Mouse (Mus musculus): ENCODE results near the gene Cdc20b. TPM values are rescaled to one million over a fixed set of nuclear protein-coding genes. Genes with fewer than 3 reads are reported as not detected.

The Cdc20b gene
- polyA plus RNA-seq, 1 experiment = not detected

DNA sequence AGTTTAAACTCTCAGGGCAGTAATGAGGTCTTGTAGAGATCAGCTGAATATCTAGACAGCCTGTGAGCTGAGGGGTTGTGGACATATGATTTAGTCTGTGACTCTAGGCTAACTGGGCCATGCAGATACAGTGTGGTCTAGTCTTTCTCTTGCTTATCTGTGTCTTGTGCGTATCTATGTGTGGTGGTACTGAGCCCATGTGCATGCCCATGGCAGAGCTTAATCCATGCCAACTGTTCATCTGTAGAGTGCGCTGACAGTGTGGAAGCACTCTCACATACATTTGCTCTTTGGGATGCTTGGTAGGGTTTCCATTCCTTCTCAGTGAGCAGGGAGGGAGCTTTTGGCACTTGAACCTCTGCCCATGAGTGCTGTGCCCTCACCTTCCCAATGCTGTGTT, 13.4 kb upstream of the Cdc20b start:
- 76% methylated on average over 2 of the region's 2 CpGs for whole genome bisulfite sequencing
- Histone ChIP-seq H3K27ac (ENCODE audit: control insufficient read depth, insufficient read depth, low read depth, low read length, poor library complexity) (no peak overlapping the region), H3K4me3 (replicated peaks; ENCODE audit: control insufficient read depth, low read depth, low read length) (no peak overlapping the region), H3K4me1 (ENCODE audit: control insufficient read depth, insufficient read depth, low read length) (no peaks in the 10 kb centered on the region; the same call in none of the 2 replicates)
- TF ChIP-seq CTCF (IDR thresholded peaks at IDR 0.05; ENCODE audit: control insufficient read depth, insufficient read depth, low read length) (no peak), POLR2A (IDR thresholded peaks at IDR 0.05; ENCODE audit: borderline replicate concordance, control insufficient read depth, low read depth, low read length) (no peak)

DNA sequence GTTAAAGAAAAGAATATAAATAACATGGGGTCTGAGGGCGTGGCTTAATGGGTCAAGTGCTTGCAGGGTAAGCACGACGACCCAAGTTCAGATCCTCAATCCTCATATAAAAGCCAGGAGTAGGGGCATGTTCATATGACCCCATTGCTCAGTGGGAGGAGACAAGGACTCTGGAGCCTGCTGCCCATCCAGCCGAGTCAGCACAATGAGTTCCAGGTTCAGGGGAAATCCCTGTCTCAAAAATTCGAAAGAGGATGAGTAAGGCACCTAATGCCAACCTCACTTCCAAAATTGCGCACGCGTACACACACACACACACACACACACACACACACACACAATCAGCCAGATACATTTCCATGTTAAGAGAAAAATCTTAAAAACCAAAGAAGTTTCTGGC, 12.4 kb upstream of the Cdc20b start:
- H3K27ac ChIP-seq (ENCODE audit: control insufficient read depth, insufficient read depth, low read depth, low read length, poor library complexity) = no peak overlapping the region
- 71% methylated on average over 8 of the region's 8 CpGs for WGBS
- H3K4me1 ChIP-seq (ENCODE audit: control insufficient read depth, insufficient read depth, low read length) = no peaks in the 10 kb centered on the region; the same call in none of the 2 replicates
- TF ChIP-seq CTCF (IDR thresholded peaks at IDR 0.05; ENCODE audit: control insufficient read depth, insufficient read depth, low read length) (no peak), POLR2A (IDR thresholded peaks at IDR 0.05; ENCODE audit: borderline replicate concordance, control insufficient read depth, low read depth, low read length) (no peak)
- H3K4me3 ChIP-seq (replicated peaks; ENCODE audit: control insufficient read depth, low read depth, low read length) = no peak overlapping the region

- WGBS = 21% methylated on average over 17 of the region's 17 CpGs
- no peak overlapping the region for H3K4me3 ChIP-seq (replicated peaks; ENCODE audit: control insufficient read depth, low read depth, low read length)
- no peak for TF ChIP-seq POLR2A (IDR thresholded peaks at IDR 0.05; ENCODE audit: borderline replicate concordance, control insufficient read depth, low read depth, low read length)
- no peaks in the 10 kb centered on the region; the same call in none of the 2 replicates for H3K4me1 ChIP-seq (ENCODE audit: control insufficient read depth, insufficient read depth, low read length)
- H3K27ac ChIP-seq (ENCODE audit: control insufficient read depth, insufficient read depth, low read depth, low read length, poor library complexity) = no peak overlapping the region
Observed at GRCm38 (mm10) chr13:113023274-113024143, 11.4 kb upstream of the Cdc20b start.

DNA sequence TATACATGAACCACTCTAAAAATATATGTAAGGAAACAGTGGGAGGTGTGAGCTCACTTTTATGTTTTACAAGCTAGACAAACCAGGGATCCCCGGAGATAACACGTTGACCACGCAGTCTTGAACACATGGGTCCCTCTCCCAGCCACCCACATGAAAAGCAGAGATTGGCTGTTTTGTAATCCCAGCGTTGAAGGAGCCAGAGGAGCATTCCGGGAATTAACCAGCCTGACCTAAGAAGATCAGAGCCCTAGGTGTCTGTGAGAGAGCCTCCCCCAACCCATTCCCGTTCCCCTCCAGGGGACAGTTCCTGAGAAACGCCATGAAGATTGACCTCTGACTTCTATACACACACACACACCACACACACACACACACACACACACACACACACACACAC, 3.6 kb upstream of the Cdc20b start:
- H3K27ac ChIP-seq (ENCODE audit: control insufficient read depth, insufficient read depth, low read depth, low read length, poor library complexity) = no peak overlapping the region
- 2% methylated on average over 7 of the region's 7 CpGs for WGBS
- no peaks in the 10 kb centered on the region; the same call in 1 of the 2 replicates for H3K4me1 ChIP-seq (ENCODE audit: control insufficient read depth, insufficient read depth, low read length)
- TF ChIP-seq POLR2A (IDR thresholded peaks at IDR 0.05; ENCODE audit: borderline replicate concordance, control insufficient read depth, low read depth, low read length) (no peak), CTCF (IDR thresholded peaks at IDR 0.05; ENCODE audit: control insufficient read depth, insufficient read depth, low read length) (no peak)
- no peak overlapping the region for H3K4me3 ChIP-seq (replicated peaks; ENCODE audit: control insufficient read depth, low read depth, low read length)

DNA sequence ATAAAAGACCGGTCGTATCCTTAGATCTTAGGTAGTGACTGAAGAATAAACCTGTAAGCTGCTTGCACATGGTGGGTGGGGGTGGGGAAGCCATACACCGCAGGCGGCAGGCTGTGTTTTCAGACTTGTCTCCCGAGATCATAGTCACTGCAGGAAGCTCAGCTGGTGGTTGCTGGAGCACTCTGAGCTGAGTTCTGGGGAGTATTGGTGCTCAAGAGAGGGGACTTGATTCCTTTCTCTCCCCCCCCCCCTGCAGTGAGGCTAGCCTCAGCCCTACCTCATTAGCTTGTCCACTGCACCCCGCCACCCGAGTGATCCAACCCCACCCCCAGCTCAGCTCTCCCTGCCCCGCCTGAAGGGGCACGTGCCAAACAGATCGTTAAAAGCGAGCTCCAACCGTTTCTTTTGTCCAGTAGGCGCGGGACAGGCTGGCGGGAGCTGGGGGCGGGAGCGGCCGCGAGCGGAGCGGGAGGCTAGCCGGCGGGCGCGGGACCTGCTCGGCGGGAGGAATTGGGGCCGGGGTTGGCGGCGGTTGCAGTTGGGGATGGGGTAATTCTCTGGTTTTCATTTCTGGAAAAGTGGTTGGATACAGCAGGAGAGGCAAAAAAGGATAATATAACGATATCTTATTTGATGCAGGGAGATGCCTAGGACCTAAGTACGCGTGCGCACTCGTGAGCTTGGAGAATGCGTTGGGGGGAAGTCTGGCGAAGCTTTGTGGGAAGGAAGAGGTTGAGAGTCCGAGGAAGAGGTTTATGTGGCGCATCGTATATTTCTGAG, 2.9 kb upstream of the Cdc20b start:
- no peak overlapping the region for H3K27ac ChIP-seq (ENCODE audit: control insufficient read depth, insufficient read depth, low read depth, low read length, poor library complexity)
- no peak for TF ChIP-seq CTCF (IDR thresholded peaks at IDR 0.05; ENCODE audit: control insufficient read depth, insufficient read depth, low read length)
- TF ChIP-seq POLR2A (IDR thresholded peaks at IDR 0.05; ENCODE audit: borderline replicate concordance, control insufficient read depth, low read depth, low read length) = no peak
- no peaks in the 10 kb centered on the region; the same call in 1 of the 2 replicates for H3K4me1 ChIP-seq (ENCODE audit: control insufficient read depth, insufficient read depth, low read length)
- 1% methylated on average over 40 of the region's 40 CpGs for WGBS
- no peak overlapping the region for H3K4me3 ChIP-seq (replicated peaks; ENCODE audit: control insufficient read depth, low read depth, low read length)

DNA sequence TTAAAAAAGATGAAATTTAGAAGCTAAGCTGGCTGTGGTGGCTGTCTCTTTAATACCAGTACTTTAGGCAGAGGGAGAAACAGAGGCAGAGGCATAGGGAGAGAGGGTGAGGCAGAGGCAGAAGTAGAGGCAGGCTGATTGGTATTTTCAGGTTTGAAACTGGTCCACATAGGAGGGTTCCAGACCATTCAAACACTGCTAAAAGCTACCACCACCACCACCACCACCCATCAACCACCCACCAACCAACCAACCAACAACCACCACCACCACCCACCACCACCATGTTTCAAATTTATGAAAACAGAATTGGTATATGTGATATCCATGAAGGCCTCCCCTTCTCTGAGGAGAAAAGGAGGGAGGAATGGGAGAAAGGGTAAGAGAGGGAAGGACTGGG, 2.1 kb upstream of the Cdc20b start:
- no peak overlapping the region for H3K4me3 ChIP-seq (replicated peaks; ENCODE audit: control insufficient read depth, low read depth, low read length)
- no peak for TF ChIP-seq CTCF (IDR thresholded peaks at IDR 0.05; ENCODE audit: control insufficient read depth, insufficient read depth, low read length)
- H3K4me1 ChIP-seq (ENCODE audit: control insufficient read depth, insufficient read depth, low read length) = no peaks in the 10 kb centered on the region; the same call in 1 of the 2 replicates
- no peak overlapping the region for H3K27ac ChIP-seq (ENCODE audit: control insufficient read depth, insufficient read depth, low read depth, low read length, poor library complexity)

GRCm38 (mm10) chr13:113034271-113034886, 532 bp upstream of the Cdc20b start:
- H3K27ac ChIP-seq (ENCODE audit: control insufficient read depth, insufficient read depth, low read depth, low read length, poor library complexity) = no peak overlapping the region
- no peaks in the 10 kb centered on the region; the same call in 1 of the 2 replicates for H3K4me1 ChIP-seq (ENCODE audit: control insufficient read depth, insufficient read depth, low read length)
- no peak overlapping the region for H3K4me3 ChIP-seq (replicated peaks; ENCODE audit: control insufficient read depth, low read depth, low read length)
- WGBS = 5% methylated on average over 11 of the region's 11 CpGs
- TF ChIP-seq CTCF (IDR thresholded peaks at IDR 0.05; ENCODE audit: control insufficient read depth, insufficient read depth, low read length) (no peak), POLR2A (IDR thresholded peaks at IDR 0.05; ENCODE audit: borderline replicate concordance, control insufficient read depth, low read depth, low read length) (no peak)

- no peaks in the 10 kb centered on the region; the same call in 1 of the 2 replicates for H3K4me1 ChIP-seq (ENCODE audit: control insufficient read depth, insufficient read depth, low read length)
- no peak overlapping the region for H3K4me3 ChIP-seq (replicated peaks; ENCODE audit: control insufficient read depth, low read depth, low read length)
- no peak overlapping the region for H3K27ac ChIP-seq (ENCODE audit: control insufficient read depth, insufficient read depth, low read depth, low read length, poor library complexity)
- TF ChIP-seq POLR2A (IDR thresholded peaks at IDR 0.05; ENCODE audit: borderline replicate concordance, control insufficient read depth, low read depth, low read length) = no peak
- TF ChIP-seq CTCF (IDR thresholded peaks at IDR 0.05; ENCODE audit: control insufficient read depth, insufficient read depth, low read length) = peak; percentile 58
- WGBS = under 1% methylated on average over 4 of the region's 4 CpGs
Observed at GRCm38 (mm10) chr13:113035852-113036251, 941 bp downstream of the Cdc20b start.
